Mouse (Mus musculus) forebrain, embryonic 11.5 days (tissue): ENCODE measurements around the gene Pdcd11. TPM values are rescaled to one million over a fixed set of nuclear protein-coding genes. Genes with fewer than 3 reads are reported as not detected.
A peak's percentile ranks its signal among the peaks of the same experiment; 100 is the strongest.
"Not testable (repeated sequence)": the region's sequence is repeated elsewhere in the genome, so short reads cannot be mapped to it uniquely, and the experiment has no call there.

Source experiments
- ATAC-seq: fragments of 200-750 bp; cut with Nextera tagmentation; replicated peaks from 2 replicates; pipeline ENCODE4 v1.8.0; 2017; ENCODE audit warnings: moderate TSS enrichment; ENCODE audit not compliant: low FRiP score
- DNase-seq: peaks from one replicate; pipeline ENCODE4 v3.0.0-alpha.2; 2017; ENCODE audit warnings: low spot score
- H3K27ac ChIP-seq: fragments of 300-500 bp; sonication (generic); 2 replicates; pipeline ENCODE4 v1.5.1; 2014; ENCODE audit warnings: low read depth, low read length
- H3K27me3 ChIP-seq: fragments of 300-500 bp; sonication (generic); 2 replicates; pipeline ENCODE4 v1.6.1; 2014; ENCODE audit warnings: mild to moderate bottlenecking, low read length, mixed read lengths; ENCODE audit not compliant: control insufficient read depth, insufficient read depth
- H3K36me3 ChIP-seq: fragments of 300-500 bp; sonication (generic); 2 replicates; pipeline ENCODE4 v1.6.1; 2014; ENCODE audit warnings: mild to moderate bottlenecking, low read length, moderate library complexity, mixed read lengths; ENCODE audit not compliant: control insufficient read depth, insufficient read depth
- H3K4me1 ChIP-seq: fragments of 300-500 bp; sonication (generic); replicated peaks from 2 replicates; pipeline ENCODE4 v1.6.1; 2014; ENCODE audit warnings: low read length, mixed read lengths; ENCODE audit not compliant: control insufficient read depth, insufficient read depth
- H3K4me2 ChIP-seq: fragments of 300-500 bp; sonication (generic); 2 replicates; pipeline ENCODE4 v1.6.1; 2014; ENCODE audit warnings: low read depth, mild to moderate bottlenecking, low read length, moderate library complexity, mixed read lengths; ENCODE audit not compliant: severe bottlenecking
- H3K4me3 ChIP-seq: fragments of 300-500 bp; sonication (generic); 2 replicates; pipeline ENCODE4 v1.5.1; 2014; ENCODE audit warnings: low read depth, low read length
- H3K9ac ChIP-seq: fragments of 300-500 bp; sonication (generic); 2 replicates; pipeline ENCODE4 v1.6.1; 2014; ENCODE audit warnings: low read length
- H3K9me3 ChIP-seq: fragments of 300-500 bp; sonication (generic); 2 replicates; pipeline ENCODE4 v1.6.1; 2016; ENCODE audit warnings: low read length, mixed read lengths; ENCODE audit not compliant: control insufficient read depth
- WGBS: fragments of 180-500 bp; shearing (Covaris S2); extraction: QIAGEN DNeasy Blood & Tissue Kit; methylation state at CpG from one replicate; pipeline ENCODE4 v1.1.7; 2014; 5-methylcytosine and 5-hydroxymethylcytosine counted together
- polyA plus RNA-seq: library from polyadenylated mRNA; unstranded; fragments of >200 nt; fragmentation: Nextera tagmentation; extraction: Ambion mirVana; gene quantifications from 2 replicates; pipeline ENCODE4 v1.2.1, GENCODE M21; 2014

Pdcd11 gene
- polyA plus RNA-seq, 1 experiment from 2014 or later, result 13.0 TPM

- Histone ChIP-seq H3K9ac (no peak overlapping the region), H3K27me3 (no peaks in the 10 kb centered on the region), H3K4me1 (peaks cover 2% of the 10 kb centered on the region; the same call in 1 of the 2 replicates), H3K27ac (no peak overlapping the region), H3K36me3 (no peaks in the 10 kb centered on the region), H3K4me2 (no peak overlapping the region), H3K4me3 (no peak overlapping the region), H3K9me3 (no peaks in the 10 kb centered on the region)
- WGBS, result 84% methylated on average over 5 of the region's 5 CpGs
- no peak for ATAC-seq
- DNase-seq, result no peak
Measured at GRCm38 (mm10) chr19:47136170-47136569, 45.6 kb downstream of the Pdcd11 start.

GRCm38 (mm10) chr19:47137051-47137581 lies 46.5 kb downstream of the Pdcd11 start:
- Histone ChIP-seq H3K36me3 (no peaks in the 10 kb centered on the region), H3K27ac (no peak overlapping the region), H3K9ac (no peak overlapping the region), H3K4me1 (peaks cover 2% of the 10 kb centered on the region; the same call in 1 of the 2 replicates), H3K27me3 (no peaks in the 10 kb centered on the region), H3K9me3 (no peaks in the 10 kb centered on the region), H3K4me3 (no peak overlapping the region), H3K4me2 (peak overlapping the region; percentile 41; the same call in 1 of the 2 replicates)
- no peak for ATAC-seq
- no peak for DNase-seq
- WGBS, result 62% methylated on average over 6 of the region's 6 CpGs

DNA sequence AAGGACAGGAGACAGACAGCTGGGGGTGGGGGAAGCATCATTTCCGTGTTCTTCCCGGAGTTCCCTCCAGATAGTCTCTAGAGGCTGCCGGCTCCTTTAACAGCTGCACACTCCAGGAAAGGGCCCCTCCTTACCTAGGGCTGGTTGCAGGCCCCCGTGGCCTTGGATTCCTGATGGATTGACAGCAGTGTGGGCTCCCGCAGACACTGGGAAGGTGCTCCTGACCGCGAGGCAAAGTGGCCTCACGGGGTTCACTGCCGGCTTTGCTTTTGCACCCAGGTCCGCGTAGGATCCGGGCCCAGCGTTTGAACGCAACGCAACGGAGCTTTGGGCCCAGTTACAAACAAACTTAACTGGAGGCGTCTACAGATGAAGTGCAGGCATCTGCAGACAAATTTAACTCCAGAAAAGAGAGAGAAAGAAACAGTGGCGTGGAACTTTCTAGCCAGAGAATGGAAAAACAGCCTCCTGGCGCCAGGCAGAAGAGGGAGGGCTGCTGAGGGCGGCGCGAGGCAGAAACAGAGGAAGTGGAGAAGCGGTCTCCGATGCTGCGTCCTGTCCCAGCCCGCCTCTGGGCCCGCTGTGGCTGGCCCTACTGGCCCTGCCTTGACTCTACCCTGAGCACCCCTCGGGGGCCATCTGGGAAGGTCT lies 47.3 kb downstream of the Pdcd11 start, which contains the start of gene Calhm2:
Calhm2 (minus strand) TSS at position 524 of the 651 bp plus-strand sequence.
- no peak; the same call in 1 of the 2 replicates for ATAC-seq
- Histone ChIP-seq H3K9ac (peak within 1 kb of the TSS; percentile 62), H3K4me2 (peak within 1 kb of the TSS; percentile 41), H3K27me3 (no peaks in the 10 kb centered on the region), H3K9me3 (no peaks in the 10 kb centered on the region), H3K27ac (no peak within 1 kb of the TSS), H3K4me1 (peaks cover 2% of the 10 kb centered on the region; the same call in 1 of the 2 replicates), H3K36me3 (no peaks in the 10 kb centered on the region), H3K4me3 (peak within 1 kb of the TSS; percentile 14; the same call in 1 of the 2 replicates)
- 12% methylated on average over 28 of the region's 28 CpGs for WGBS
- peak; percentile 57 for DNase-seq

DNA sequence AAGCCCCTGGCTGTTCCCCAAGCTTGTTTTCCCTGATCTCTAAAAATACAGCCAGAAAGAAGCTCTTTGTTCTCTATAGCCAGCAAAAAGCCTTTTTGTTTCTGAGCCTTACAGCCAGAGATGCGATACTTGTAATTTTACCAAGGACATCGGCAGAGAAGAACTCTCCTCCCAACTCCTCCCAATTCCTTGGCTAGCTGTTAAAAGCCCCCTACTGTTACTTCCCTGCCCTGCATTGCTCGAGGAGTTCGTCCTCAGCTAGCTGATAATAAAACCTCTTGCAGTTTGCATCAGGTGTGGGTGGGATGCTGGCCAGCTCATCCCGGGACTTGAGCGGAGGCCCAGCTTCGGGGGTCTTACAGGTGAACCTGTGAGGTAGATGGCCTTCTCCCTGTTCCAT lies 49.0 kb downstream of the Pdcd11 start:
- not testable (repeated sequence) for DNase-seq, H3K4me1 ChIP-seq, H3K4me3 ChIP-seq, H3K27me3 ChIP-seq, H3K27ac ChIP-seq, ATAC-seq, H3K4me2 ChIP-seq, H3K9ac ChIP-seq, H3K9me3 ChIP-seq, H3K36me3 ChIP-seq
- WGBS, result 51% methylated on average over 7 of the region's 7 CpGs

DNA sequence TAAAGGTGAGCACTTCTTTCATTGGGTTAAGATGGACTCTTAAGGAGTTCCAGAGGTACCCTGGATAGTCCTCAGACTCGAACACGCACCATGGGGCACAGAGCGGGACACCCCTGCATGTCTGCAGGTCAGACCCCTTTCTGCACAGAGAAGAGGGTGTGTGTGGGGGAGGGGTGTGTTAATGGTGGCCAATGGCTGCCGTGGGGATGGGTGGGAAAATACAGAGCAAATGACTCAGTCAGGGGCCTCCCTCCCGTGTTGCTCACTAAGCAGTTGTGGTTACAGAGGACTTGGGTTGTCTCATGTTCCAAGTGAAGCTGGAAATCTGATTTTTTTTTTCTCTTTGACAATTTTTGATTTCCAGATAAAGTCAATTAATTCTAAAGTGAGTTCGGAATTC lies 51.9 kb downstream of the Pdcd11 start:
- H3K9ac ChIP-seq, result no peak overlapping the region
- ATAC-seq, result no peak
- no peaks in the 10 kb centered on the region; the same call in 1 of the 2 replicates for H3K4me1 ChIP-seq
- H3K4me3 ChIP-seq, result no peak overlapping the region
- WGBS, result 76% methylated on average over 6 of the region's 6 CpGs
- no peak overlapping the region for H3K27ac ChIP-seq
- no peaks in the 10 kb centered on the region for H3K36me3 ChIP-seq
- H3K4me2 ChIP-seq, result no peak overlapping the region
- no peaks in the 10 kb centered on the region for H3K27me3 ChIP-seq
- H3K9me3 ChIP-seq, result no peaks in the 10 kb centered on the region
- DNase-seq, result no peak

GRCm38 (mm10) chr19:47144154-47144553 lies 53.6 kb downstream of the Pdcd11 start, which contains the start of gene Calhm1:
Calhm1 (minus strand) TSS chr19:47144254.
- no peak within 1 kb of the TSS for H3K4me2 ChIP-seq
- DNase-seq (no peak), ATAC-seq (no peak)
- H3K9me3 ChIP-seq, result no peaks in the 10 kb centered on the region
- H3K4me1 ChIP-seq, result no peaks in the 10 kb centered on the region
- no peak within 1 kb of the TSS for H3K27ac ChIP-seq
- no peaks in the 10 kb centered on the region for H3K27me3 ChIP-seq
- no peak within 1 kb of the TSS for H3K9ac ChIP-seq
- WGBS, result 95% methylated on average over 6 of the region's 6 CpGs
- no peak within 1 kb of the TSS for H3K4me3 ChIP-seq
- no peaks in the 10 kb centered on the region for H3K36me3 ChIP-seq

- Histone ChIP-seq H3K4me1 (peaks cover 2% of the 10 kb centered on the region; the same call in 1 of the 2 replicates), H3K9ac (no peak overlapping the region), H3K27ac (no peak overlapping the region), H3K9me3 (no peaks in the 10 kb centered on the region), H3K27me3 (no peaks in the 10 kb centered on the region; the same call in 1 of the 2 replicates), H3K4me3 (no peak overlapping the region), H3K36me3 (no peaks in the 10 kb centered on the region), H3K4me2 (no peak overlapping the region)
- DNase-seq (no peak), ATAC-seq (no peak)
- 82% methylated on average over 5 of the region's 5 CpGs for WGBS
Measured at GRCm38 (mm10) chr19:47148267-47148847, 57.8 kb downstream of the Pdcd11 start.

GRCm38 (mm10) chr19:47149854-47150253 lies 59.3 kb downstream of the Pdcd11 start:
- Histone ChIP-seq H3K4me3 (no peak overlapping the region), H3K4me2 (no peak overlapping the region), H3K36me3 (no peaks in the 10 kb centered on the region), H3K4me1 (peaks cover 2% of the 10 kb centered on the region; the same call in 1 of the 2 replicates), H3K9ac (no peak overlapping the region), H3K27ac (no peak overlapping the region), H3K9me3 (no peaks in the 10 kb centered on the region), H3K27me3 (no peaks in the 10 kb centered on the region; the same call in 1 of the 2 replicates)
- DNase-seq (no peak), ATAC-seq (no peak)
- WGBS, result 57% methylated on average over 4 of the region's 4 CpGs
